Mouse (Mus musculus): ENCODE measurements around the gene Asb1. TPM values are rescaled to one million over a fixed set of nuclear protein-coding genes. Genes with fewer than 3 reads are reported as not detected.
A peak's percentile ranks its signal among the peaks of the same experiment; 100 is the strongest.

Asb1 gene
- polyA plus RNA-seq, 1 experiment: 10.6 TPM

DNA sequence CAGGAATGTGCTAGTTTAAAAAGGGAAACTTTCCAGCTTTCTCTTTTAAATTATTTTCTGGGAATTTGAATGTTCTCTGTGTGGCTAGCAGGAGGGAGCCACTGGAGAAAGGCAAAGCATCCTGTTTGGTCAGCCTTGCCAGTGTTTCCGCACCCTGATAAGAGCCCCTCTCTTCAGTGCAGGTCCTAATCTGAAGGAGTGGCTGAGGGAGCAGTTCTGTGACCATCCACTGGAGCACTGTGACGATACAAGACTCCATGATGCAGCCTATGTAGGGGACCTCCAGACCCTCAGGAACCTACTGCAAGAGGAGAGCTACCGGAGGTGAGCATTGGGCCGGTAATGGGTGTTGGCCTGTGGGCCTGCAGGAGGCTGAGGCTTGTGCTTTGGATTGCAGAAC, 3.6 kb downstream of the Asb1 start:
- DNase-seq (ENCODE audit: low spot score): no peak

DNA sequence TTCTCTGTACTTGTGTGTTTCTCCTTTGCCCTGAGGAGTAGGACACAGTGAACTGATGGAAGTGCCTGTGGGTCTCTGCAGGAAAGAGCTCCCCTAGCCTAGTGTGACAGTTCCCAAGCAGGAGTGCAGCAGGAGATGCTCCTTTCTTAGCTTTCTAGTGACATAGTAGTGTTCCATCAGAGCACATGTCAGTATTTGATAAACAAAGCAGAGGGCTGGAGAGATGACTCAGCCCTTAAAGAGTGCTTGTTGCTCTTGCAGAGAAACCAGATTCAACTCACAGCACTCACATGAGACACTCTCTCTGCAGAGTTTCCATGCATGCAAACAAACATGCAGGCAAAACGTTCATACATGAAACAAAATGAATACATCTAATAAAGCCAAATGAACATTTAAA, 4.9 kb downstream of the Asb1 start:
- DNase-seq (ENCODE audit: low spot score): no peak

DNA sequence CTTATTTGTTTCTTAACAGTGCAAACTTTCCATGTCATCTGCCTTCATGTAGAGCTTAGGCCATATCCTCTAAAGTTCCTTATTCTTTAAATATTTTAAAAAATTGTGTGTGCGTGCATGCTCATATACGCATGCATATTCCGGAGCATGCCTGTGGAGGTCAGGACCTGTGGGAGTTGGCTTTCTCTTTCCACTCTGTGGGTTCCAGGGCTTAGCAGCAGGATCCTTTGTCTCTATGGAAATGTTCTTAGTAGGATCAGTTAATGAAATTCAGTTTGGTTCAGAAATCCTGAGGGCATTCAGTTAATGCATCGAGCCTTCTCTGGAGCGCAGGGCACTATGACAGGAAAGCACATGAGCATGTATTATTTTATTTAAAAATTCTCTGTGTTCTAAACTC, 7.2 kb downstream of the Asb1 start:
- no peak for DNase-seq (ENCODE audit: low spot score)

DNA sequence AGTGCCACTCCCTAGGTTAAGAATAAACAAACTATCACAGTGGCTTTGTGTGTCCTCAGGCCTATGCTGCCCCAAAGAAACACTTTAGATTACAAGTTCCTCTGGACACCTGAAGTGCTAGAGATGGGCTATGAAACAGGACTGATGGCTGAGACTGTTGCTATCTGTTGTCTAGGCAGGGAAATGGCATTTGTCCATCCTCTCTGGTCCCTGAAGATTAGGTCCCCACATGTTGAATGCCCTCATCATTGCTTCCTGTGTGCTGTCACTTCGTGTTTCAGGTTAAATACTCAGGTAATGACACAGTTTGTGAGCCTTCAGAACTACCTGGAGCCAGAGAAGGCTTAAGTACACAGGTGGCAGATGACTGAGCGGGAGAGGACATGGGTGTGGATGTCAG, 8.7 kb downstream of the Asb1 start:
- DNase-seq (ENCODE audit: low spot score): no peak

DNA sequence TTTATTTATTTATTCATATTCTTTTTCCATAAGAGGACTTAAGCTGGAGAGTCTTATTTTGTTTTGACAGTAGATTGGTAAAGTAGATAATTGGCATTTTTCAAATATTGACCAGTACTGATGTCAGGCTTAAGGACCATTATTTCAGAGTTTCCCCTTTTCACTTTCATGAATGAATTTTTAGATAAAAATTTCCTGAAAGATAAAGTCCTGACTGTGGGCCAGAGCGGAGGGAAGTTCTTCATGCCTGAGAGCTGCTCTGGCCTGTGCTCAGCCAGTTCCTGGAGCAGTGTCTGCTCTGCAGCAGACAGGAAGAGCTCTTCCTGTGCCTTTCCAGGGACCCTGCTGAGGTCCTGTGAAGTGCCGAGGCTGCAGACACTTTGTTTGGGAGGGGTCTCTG, 16.8 kb downstream of the Asb1 start:
- no peak for DNase-seq (ENCODE audit: low spot score)

DNA sequence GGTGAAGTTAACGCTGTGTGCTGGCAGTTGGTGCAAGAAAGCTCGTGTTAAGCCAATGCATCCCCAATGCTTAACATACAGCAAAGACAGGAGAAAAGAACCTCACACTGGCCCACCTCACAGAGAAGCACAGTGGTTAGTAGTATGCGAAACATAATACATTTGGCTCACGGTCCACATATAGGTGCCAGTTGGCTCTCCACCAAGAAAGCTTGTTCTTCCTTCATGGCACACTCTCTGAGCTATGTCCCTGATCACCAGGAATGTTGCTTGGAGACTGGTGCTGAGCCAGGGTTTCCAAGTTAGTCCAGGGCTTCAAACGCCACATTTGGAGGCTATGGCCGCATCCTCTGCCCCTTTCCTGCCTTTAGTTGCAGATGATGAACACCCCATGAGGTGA, 20.9 kb downstream of the Asb1 start:
- DNase-seq (ENCODE audit: low spot score): no peak

DNA sequence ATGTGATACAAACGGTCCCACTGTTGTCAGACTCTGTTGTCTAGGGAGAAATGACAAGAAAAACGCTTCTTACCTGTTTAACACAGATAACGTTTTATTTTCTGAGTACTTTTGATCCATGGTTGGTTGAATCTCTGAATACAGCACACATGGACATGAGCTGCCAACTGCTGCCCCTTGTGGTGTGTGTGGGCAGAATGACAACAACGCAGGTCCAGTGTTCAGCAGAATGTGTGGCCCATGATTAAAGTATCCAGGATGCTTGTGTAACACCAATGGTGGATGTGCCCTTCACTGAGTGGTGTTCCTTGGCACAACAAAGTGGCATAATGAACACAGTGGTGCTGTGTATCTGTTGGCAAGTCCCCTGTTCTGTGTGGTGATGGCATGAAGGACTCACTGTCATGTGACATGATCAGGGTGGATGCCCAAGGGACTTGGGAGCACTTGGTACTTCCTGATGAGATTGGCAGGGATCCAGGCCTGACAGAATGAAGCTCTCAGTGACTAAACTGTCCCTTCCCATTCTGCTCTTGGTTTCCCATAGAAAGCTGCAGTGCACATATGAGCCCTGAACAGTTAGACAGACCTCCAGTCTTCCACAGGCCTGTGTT, 22.7 kb downstream of the Asb1 start:
- no peak for DNase-seq (ENCODE audit: low spot score)

DNA sequence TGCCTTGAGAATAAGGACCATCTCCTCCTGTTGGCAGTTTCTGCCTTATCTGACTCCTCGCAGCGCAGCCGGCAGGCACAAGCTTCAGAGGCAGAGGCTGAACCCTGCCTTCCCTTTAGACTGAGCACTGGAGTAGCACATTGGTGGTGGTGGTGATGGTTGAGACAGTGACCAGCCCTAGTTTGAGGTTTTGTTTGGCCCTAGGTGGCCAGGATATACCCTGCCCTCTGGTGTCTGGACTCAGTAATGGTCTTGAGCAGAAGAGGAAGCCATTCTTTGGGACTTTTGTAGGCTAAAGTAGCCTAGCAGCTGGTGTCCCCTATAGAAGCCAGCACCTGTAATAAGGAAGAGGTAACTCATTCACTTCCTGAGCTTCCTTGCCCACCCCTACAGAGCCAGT, 23.7 kb downstream of the Asb1 start:
- no peak for DNase-seq (ENCODE audit: low spot score)

DNA sequence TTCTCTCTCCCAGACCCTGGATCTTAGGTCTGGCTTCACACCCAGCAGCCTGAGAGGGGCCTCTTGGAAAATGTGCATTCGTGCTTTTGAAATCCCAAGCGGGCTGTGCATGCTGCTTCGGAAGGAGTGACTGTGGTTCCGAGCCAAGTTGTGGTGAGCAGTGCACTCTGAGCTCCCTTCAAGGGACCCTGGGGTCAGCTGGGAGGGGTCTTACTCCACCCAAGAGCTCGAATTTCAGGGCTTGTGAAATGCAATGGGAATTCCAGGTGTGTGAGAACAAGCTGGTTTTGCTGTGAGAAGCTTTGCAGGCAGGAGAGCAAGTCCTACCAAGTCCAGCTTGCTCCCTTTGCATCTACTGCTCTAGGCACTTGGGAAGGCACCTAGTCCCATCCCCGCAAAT, 24.3 kb downstream of the Asb1 start:
- no peak for DNase-seq (ENCODE audit: low spot score)

DNA sequence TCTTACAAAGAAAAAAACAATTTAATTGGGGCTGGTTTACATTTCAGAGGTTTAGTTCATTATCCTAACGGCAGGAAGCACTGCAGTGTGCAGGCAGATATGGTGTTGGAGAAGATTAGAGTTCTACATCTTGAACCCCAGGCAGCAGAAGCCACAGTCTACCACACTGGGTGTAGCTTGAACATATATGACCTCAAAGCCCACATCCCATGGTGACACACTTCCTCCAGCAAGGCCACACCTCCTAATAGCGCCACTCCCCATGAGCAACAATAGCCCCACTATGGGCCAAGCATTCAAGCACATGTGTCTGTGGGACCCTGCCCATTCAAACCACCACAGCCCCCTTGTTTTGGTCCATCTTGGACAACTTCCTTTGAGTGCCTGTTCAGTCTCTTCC, 26.9 kb downstream of the Asb1 start:
- no peak for DNase-seq (ENCODE audit: low spot score)

DNA sequence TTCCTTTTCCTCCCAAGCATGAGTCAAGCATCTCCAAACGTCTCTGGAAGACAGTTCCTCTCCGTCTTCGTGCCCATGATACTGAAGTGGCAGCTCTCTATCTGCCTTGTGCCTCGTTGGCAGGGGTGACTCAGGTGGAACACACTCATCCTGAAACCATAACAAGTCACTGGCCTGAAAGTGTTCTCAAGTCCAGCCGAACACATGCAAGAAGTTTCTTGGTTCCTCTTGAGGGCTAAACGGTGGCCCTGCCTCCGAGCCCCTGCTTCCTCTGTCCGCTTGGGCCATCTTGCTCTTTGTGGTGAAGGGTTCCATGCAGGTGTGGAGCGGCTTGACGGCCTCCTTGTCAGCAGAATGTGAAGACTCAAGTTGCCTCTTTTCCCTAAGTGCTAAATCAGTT, 32.1 kb downstream of the Asb1 start:
- DNase-seq (ENCODE audit: low spot score): no peak

DNA sequence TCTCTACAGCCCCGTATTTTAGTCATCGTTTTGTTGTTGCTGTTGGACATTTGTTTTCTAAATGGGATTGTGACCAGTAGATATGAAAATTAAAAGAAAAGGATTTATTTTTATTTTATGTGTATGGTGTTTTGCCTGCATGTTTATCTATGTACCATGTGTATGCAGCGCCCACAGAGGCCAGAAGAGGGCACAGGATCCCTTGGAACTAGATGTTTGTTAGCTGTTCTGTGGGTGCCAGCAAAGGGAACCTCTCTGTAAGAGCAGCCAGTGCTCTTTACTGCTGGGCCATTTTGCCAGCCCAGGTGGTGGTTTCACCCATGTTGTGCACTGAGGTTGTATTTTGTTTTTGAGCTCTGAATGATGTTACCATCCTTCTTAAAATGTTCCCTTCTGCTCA, 33.9 kb downstream of the Asb1 start:
- no peak for DNase-seq (ENCODE audit: low spot score)

DNA sequence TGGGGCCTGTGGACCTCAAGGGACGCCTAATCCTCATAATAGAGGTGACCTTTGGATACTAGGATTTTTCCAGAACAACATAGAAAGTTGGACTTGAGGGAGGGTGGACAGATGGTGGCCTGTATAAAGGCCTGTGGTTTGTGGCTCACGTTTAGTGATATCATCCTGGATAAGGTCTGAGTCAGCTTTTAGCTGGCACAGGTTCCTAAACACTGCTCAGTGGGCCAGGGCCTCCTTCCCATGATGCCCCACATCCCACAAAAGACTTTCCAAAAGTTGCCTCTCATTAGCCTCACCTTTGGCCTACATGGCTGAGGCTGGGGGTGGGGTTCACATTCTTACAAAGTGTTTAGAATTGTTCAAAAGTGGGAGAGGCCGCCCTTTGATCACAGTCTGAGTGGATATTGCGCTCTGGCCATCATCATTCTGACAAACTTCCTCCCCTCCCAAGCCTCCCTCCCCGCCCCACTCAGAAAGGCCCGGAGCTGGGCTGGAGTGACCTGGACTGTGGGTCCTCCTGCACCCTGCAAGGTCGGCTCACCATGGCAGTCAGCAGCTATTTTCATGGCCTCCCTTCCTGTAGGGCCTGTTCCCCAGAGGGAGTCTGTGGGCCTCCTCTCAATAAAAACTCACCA, 37.7 kb downstream of the Asb1 start:
- no peak for DNase-seq (ENCODE audit: low spot score)

DNA sequence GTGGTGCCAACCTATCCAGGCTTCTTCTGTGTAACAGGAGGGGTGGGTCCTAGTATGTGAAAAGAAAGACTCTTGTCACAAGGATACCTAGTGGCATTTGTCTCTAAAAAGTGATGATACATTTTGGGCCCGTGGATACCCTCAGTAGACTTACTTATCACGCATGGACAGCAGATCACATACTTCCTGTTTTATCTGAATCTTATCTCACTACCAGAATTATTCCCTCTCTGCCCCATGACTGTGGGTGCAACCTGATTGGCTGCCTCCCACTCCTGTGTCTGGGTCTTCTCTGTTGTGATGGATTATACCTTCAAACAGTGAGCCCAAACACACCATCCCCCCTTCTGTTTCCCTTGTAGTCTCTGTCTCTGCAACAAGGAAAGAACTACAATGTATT, 40.2 kb downstream of the Asb1 start:
- DNase-seq (ENCODE audit: low spot score): no peak

DNA sequence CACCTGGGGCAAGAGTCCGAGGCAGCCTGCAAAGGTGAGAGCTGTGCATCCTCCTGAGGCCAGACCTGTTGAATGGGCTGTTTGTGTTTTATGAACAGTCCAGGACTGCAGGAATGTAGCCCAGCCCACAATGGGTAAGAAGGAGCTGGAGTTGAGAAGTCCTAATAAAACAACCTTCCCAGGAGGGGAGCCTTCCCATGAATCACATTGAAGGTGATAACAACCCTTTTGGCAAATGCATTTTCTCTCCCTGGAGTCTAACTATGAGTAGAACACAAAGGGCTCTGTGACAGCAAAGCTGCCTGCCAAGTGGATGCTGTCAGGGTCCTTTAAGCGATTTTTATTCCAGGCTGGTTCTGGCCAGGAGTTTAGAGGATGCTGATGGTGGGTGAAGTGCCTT, 40.9 kb downstream of the Asb1 start:
- DNase-seq (ENCODE audit: low spot score): no peak

DNA sequence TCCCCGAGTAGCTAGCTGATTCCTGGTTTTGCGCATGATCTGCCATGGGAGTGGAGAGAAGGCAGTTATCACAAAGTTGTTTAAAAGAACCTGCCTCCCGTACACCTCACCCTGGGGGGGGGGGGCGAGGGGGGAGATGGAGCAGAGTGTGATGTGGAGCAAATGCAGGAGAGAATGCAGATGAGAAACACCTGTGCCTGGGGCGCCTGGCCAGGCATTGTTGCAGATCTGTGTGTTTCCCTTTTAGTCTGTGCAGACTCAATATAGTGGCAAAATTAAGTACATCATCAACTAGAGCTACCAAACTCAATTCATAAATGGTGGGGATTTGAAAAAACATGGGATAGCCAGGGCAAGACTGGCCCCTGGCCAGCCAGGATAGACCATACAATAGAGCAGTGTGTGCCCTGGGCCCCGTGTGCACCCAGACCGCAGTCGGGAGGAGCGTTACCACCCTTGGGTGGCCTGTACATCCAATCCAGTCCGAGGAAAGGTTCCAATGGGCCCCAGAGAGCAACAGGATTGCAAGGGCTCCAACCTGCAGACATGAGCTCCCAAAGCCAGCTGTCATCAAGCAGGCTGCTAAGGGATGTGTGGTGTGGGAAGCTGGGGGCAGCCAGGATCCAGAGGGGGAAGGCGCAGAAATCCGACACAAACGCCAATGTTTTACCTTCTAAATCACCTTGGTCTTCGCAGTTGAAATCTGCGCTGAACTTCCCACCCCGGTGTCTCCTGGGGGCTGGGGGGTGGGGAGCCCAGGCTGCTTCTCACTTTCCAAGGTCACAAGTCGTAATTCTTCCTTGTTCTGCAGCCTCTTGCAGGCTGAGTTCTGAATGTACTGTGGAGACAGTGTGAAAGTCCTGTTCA, 44.9 kb downstream of the Asb1 start:
- no peak for DNase-seq (ENCODE audit: low spot score)

DNA sequence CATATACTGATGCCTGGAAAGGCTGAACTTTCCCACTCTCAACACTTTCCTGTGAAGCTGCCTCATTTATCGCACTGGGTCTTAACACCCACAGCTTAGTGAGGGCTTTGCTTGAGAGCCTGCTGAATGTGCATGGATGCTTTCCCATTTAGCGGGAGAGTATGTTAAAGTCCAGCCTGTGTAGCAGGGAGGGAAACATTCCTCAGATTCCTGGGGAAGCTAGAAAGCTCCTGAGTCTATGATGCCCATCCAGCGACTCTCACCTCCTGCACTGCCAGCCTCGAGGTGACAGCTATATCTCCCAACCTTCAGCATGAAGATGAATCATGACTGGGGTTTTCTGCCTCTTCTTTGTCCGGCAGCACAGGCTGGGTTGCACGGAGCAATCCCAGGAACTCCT, 49.4 kb downstream of the Asb1 start:
- DNase-seq (ENCODE audit: low spot score): no peak

DNA sequence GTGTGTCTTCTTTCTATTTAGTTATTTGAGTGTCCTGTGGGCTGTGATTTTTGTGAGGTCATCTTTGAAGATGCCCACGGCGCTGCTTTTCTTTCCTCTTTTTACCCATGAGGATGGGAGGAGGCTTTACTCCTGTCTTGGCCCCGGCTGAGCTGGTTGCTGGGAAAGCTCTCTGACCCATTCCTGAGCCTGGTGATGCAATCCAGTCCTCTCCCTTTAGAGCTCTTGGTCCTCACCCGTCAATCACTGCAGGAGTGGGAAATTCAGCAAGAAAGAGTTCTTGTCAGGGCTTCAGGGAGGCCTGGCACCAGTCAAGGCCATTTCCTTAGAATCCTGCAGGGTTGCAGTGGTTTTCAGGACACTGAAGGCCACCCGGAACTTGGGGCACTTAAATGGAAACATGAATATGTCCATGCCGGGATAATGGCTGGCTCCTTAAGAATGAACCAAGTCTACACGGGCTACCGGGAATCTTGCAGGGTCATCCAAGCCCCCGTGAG, 55.2 kb downstream of the Asb1 start:
- DNase-seq (ENCODE audit: low spot score): no peak

DNA sequence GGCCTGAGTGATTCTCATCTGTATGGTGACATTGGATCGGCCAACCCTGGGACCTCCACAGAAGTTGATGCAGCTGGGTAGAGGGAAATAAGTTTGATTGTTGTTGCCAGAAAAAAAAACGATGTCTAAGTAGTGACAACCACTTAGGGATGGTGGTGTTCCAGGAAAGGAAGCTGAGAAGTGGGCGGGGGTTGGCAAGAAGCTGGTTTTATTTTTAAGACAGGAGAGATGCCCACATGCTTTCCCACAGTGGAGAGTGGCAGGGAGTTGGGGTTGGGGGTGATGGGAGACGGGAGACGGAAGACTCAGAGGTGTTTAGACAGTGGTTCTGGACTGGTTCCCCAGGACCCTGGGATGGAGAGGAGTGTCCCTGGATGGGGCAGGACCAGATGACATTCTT, 57.3 kb downstream of the Asb1 start:
- no peak for DNase-seq (ENCODE audit: low spot score)

DNA sequence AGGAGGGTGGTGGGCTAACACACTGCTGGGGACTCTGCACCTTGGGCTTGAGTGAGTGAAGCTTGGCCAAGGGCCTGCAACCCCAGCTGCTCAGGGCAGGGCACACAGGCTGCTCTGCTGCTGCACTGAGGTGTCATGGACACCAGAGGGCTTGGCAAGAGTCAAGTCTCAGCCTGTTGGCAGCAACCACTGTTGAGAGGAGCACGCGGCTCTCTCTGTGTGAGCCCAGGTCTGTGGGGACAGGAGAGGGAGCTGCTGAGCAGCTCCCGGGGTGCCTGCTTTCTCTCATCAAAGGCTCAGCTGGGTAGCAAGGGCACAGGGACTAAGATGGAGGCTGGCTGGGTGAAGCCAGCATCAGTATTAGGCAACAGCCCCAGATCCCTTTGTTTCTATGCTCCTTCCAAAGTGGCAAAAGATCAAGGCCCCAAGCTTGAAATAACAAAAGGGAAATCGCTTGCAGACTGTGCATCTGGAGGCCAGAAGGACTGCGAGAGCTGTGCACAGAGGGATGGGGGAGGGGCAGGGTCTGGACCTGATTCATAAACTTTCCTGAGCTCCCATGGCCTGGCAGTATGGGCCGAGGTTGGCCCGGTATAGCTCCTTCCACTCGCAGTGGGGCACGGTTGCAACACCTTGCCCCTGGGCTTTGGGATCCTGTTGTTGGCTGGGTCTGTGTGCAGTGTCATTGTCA, 60.5 kb downstream of the Asb1 start:
- DNase-seq (ENCODE audit: low spot score): peak; percentile 33

DNA sequence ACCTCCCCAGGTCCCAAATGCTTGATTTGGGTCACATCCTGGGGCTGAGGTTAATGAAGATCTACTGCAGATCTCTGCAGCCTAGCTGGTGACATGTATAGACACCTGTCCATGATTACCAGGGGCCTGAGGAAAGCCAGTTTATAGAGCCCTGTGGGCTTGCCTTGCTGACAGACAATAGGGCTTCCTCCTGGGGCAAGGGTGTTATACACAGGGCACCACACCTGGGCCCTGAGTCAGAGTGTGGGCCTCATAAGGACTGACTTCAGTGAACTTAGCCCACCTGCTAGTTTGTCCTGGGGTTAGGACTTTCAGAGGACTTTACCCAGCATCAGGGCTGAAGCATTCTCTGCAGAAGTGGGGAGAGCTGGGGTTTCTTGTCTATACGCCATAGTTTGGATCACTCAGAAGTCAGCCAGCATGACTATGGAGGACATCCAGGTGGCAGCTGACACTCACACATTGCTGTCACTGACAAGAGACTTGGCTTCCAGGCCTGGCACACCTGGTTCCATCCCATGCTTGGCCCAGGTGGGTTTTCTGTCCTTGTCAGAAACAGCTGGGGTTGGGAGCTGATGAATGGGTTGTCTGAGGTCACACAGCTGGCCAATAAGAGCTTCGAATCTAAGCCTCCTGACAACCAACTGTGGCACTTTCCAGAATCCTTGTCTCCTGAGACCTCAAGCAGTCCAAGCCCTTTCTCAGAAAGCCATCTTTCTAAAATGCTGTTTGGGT, 61.2 kb downstream of the Asb1 start:
- no peak for DNase-seq (ENCODE audit: low spot score)

DNA sequence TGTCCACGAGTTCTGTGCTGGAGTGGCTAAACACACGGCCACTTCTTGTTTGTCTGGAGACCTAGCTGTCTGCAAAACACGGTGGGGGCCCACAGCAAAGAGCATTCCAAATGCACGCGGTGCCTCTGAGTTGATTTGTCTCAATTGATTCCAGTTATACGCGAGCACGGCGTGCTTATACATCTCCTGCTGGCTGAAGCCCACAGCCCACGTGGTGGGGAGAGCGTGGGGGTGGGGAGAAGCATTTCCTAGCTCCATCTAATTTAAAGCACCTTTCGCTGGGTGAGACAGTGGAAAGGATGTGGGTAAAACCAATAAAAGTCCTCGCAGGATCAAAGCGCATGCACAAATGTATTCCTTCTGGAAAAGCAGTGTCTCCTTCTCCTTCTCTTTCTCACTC, 65.3 kb downstream of the Asb1 start:
- DNase-seq (ENCODE audit: low spot score): no peak
